Comparison of ENCODE assay signal across 10 mouse cellular contexts in the genomic region with DNA sequence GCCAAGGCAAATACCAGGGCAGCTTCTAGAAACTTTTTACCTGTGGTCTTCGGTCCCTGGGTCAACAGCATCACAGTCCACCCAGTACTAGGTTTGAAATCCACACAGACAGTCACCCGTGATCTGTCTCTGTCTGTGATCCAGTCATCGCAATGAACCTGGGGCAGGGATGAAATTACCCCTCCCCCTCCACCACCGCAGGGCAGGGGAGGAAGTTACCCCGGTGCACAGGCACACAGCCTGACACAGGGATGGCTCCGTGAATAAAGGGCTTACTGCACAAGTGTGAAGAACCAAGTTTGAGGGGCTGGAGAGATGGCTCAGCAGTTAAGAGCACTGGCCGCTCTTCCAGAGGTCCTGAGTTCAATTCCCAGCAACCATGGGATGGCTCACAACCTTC. TPM values are rescaled to one million over a fixed set of nuclear protein-coding genes. Genes with fewer than 3 reads are reported as not detected.
DNase-seq lines count a peak whose midpoint lies in the region; ATAC-seq and TF ChIP-seq lines count a peak whose summit lies in the region.
"Had no signal": no experiment of that assay in that cellular context is flagged by ENCODE, and none has a peak within 500 bp of the region (broad histone marks: within the 10 kb centered on the region; RNA-seq: fewer than 3 reads in every experiment).

No protein-coding gene starts in this region.

- H3K27ac ChIP-seq in heart, adult 2 months, result peak overlapping the region; percentile 60
- no peak overlapping the region for H3K27ac ChIP-seq in heart, embryonic 11.5 days (ENCODE audit: low read depth, low read length)
- H3K27ac ChIP-seq in olfactory bulb, adult 2 months (ENCODE audit: insufficient read depth, low read depth, low read length), result peak overlapping the region; percentile 99

- no peak for TF ChIP-seq EP300 in heart, adult 2 months (IDR thresholded peaks at IDR 0.05; ENCODE audit: insufficient read depth, low read depth, low read length)

- intact Hi-C loops in heart, adult 2 months (cut with DNase I), result no loop called here

- H3K9me3 ChIP-seq in heart, embryonic 11.5 days (replicated peaks; ENCODE audit: control insufficient read depth, low read length), result no peaks in the 10 kb centered on the region

- DNase-seq in heart, adult 2 months, result no peak
- peak; percentile 55 for DNase-seq in CD4-positive helper T cell, adult 2 months (ENCODE audit: low read depth, low spot score)
- DNase-seq in adrenal gland, postnatal 4 days (ENCODE audit: low spot score in 2 of 2), result no peak
- DNase-seq in layer of hippocampus, postnatal 14 days (ENCODE audit: low spot score in 2 of 2), result no peak
- no peak for DNase-seq in ovary, adult 18-20 months (ENCODE audit: low spot score)
- DNase-seq: kidney, adult 18-20 months had no signal

- H3K4me2 ChIP-seq in heart, embryonic 11.5 days, result no peak overlapping the region

- TF ChIP-seq CTCF in heart, adult 2 months (IDR thresholded peaks at IDR 0.05), result no peak
- no peak for TF ChIP-seq CTCF in olfactory bulb, adult 2 months (IDR thresholded peaks at IDR 0.05; ENCODE audit: insufficient read depth, low read depth, low read length)

- H3K4me3 ChIP-seq in heart, adult 2 months, result no peak overlapping the region
- H3K4me3 ChIP-seq in heart, embryonic 11.5 days (ENCODE audit: low read depth, low read length), result no peak overlapping the region
- H3K4me3 ChIP-seq in olfactory bulb, adult 2 months (ENCODE audit: insufficient read depth, low read depth, low read length), result peak overlapping the region; percentile 37

- no peaks in the 10 kb centered on the region for H3K36me3 ChIP-seq in heart, adult 2 months (ENCODE audit: control insufficient read depth, insufficient read depth, low read length)
- peaks cover 22% of the 10 kb centered on the region for H3K36me3 ChIP-seq in heart, embryonic 11.5 days (ENCODE audit: control insufficient read depth, insufficient read depth, low read length)

- WGBS in heart, adult 2 months, result 60% methylated on average over 7 of the region's 7 CpGs
- whole genome bisulfite sequencing in heart, embryonic 11.5 days (ENCODE audit: insufficient replicate concordance), result 69% methylated on average over 7 of the region's 7 CpGs
- WGBS in olfactory bulb, adult 2 months, result 50% methylated on average over 7 of the region's 7 CpGs

- TF ChIP-seq POLR2A in heart, adult 2 months (IDR thresholded peaks at IDR 0.05; ENCODE audit: insufficient read depth, low read depth, low read length), result no peak
- no peak for TF ChIP-seq POLR2A in olfactory bulb, adult 2 months (IDR thresholded peaks at IDR 0.05; ENCODE audit: insufficient read depth, low read depth, low read length)

- ATAC-seq in heart, embryonic 11.5 days (replicated peaks; ENCODE audit: insufficient number of reproducible peaks, low FRiP score, low TSS enrichment), result no peak
- ATAC-seq in hematopoietic stem cell, adult 5-6 weeks (replicated peaks in 1 of 2; ENCODE audit: insufficient read depth in 1 of 2, low FRiP score in 2 of 2, low TSS enrichment in 1 of 2, low read depth in 1 of 2, poor library complexity in 2 of 2, severe bottlenecking in 2 of 2), result 0 out of 4 replicates have a peak, but pooled peaks have one; percentile 33 to 34

- peaks cover 5% of the 10 kb centered on the region for H3K79me2 ChIP-seq in heart, adult 2 months (replicated peaks; ENCODE audit: control insufficient read depth, insufficient read depth, low read length)

- H3K27me3 ChIP-seq in heart, adult 2 months (ENCODE audit: control insufficient read depth, insufficient read depth, low read length), result no peaks in the 10 kb centered on the region
- no peaks in the 10 kb centered on the region for H3K27me3 ChIP-seq in heart, embryonic 11.5 days (ENCODE audit: control insufficient read depth, insufficient read depth, low read length)
- H3K27me3 ChIP-seq: CH12.LX had no signal

- H3K9ac ChIP-seq in heart, adult 2 months (ENCODE audit: low read depth, low read length), result no peak overlapping the region
- no peak overlapping the region for H3K9ac ChIP-seq in heart, embryonic 11.5 days (ENCODE audit: low read depth, low read length)

- peaks cover 42% of the 10 kb centered on the region for H3K4me1 ChIP-seq in heart, adult 2 months (ENCODE audit: control insufficient read depth, insufficient read depth, low read length)
- peaks cover 56% of the 10 kb centered on the region for H3K4me1 ChIP-seq in heart, embryonic 11.5 days (ENCODE audit: control insufficient read depth, insufficient read depth, low read length)
- peaks cover 63% of the 10 kb centered on the region for H3K4me1 ChIP-seq in olfactory bulb, adult 2 months (ENCODE audit: control insufficient read depth, insufficient read depth, low read length)

RNA-seq across cellular contexts. Expression of a gene that starts 11.0 kb away (rescaled TPM):
- 10 to 100 TPM; 27.0 to 28.0 TPM for total RNA-seq in heart, adult 2 months (2021)
- polyA plus RNA-seq in heart, adult 2 months (2012; rRNA removed), result 37.5 and 44.2 TPM in 2 replicates
- 30.2 and 32.1 TPM in 2 replicates for polyA plus RNA-seq in heart, embryonic 11.5 days (2014; fragmentation: Nextera tagmentation; extraction: Ambion mirVana)
- total RNA-seq in hematopoietic stem cell, adult 5-6 weeks (2017), result 48.8 and 67.1 TPM in 2 replicates
- 935 TPM in 1 of 2 replicates, not detected in the other for polyA plus RNA-seq in olfactory bulb, adult 2 months (2012; ENCODE audit: insufficient read depth, insufficient read length, low replicate concordance, missing spikeins)
- 10 to 100 TPM; 65.2 to 71.1 TPM for total RNA-seq in adrenal gland, postnatal 4 days (2021)
- total RNA-seq in layer of hippocampus, postnatal 14 days (2021), result 100 to 1,000 TPM; 330 to 352 TPM

RNA-seq across cellular contexts. Expression of a gene that starts 12.4 kb away (rescaled TPM):
- not detected for total RNA-seq in heart, adult 2 months (2021)
- polyA plus RNA-seq in heart, adult 2 months (2012; rRNA removed), result 0.12 and 0.78 TPM in 2 replicates
- polyA plus RNA-seq in heart, embryonic 11.5 days (2014; fragmentation: Nextera tagmentation; extraction: Ambion mirVana), result 0.90 and 1.4 TPM in 2 replicates
- 4.6 and 10.4 TPM in 2 replicates for total RNA-seq in hematopoietic stem cell, adult 5-6 weeks (2017)
- polyA plus RNA-seq in olfactory bulb, adult 2 months (2012; ENCODE audit: insufficient read depth, insufficient read length, low replicate concordance, missing spikeins), result not detected in 2 replicates
- 1 to 10 TPM; 1.8 to 3.1 TPM for total RNA-seq in adrenal gland, postnatal 4 days (2021)
- 1 to 10 TPM; 1.6 to 2.5 TPM for total RNA-seq in layer of hippocampus, postnatal 14 days (2021)

RNA-seq across cellular contexts. Expression of a gene that starts 17.1 kb away (rescaled TPM):
- total RNA-seq in heart, adult 2 months (2021), result 10 to 100 TPM; 16.1 to 18.0 TPM
- 15.4 and 18.0 TPM in 2 replicates for polyA plus RNA-seq in heart, adult 2 months (2012; rRNA removed)
- polyA plus RNA-seq in heart, embryonic 11.5 days (2014; fragmentation: Nextera tagmentation; extraction: Ambion mirVana), result 20.2 and 25.0 TPM in 2 replicates
- total RNA-seq in hematopoietic stem cell, adult 5-6 weeks (2017), result 25.7 and 33.1 TPM in 2 replicates
- polyA plus RNA-seq in olfactory bulb, adult 2 months (2012; ENCODE audit: insufficient read depth, insufficient read length, low replicate concordance, missing spikeins), result not detected in 2 replicates
- total RNA-seq in adrenal gland, postnatal 4 days (2021), result 10 to 100 TPM; 43.8 to 44.4 TPM
- 10 to 100 TPM; 22.4 to 25.8 TPM for total RNA-seq in layer of hippocampus, postnatal 14 days (2021)

RNA-seq across cellular contexts. Expression of a gene that starts 24.8 kb away (rescaled TPM):
- total RNA-seq in heart, adult 2 months (2021), result 1 to 10 TPM; 3.8 to 4.1 TPM
- polyA plus RNA-seq in heart, adult 2 months (2012; rRNA removed), result 7.1 and 8.7 TPM in 2 replicates
- polyA plus RNA-seq in heart, embryonic 11.5 days (2014; fragmentation: Nextera tagmentation; extraction: Ambion mirVana), result 10.9 and 11.2 TPM in 2 replicates
- 3.0 and 4.6 TPM in 2 replicates for total RNA-seq in hematopoietic stem cell, adult 5-6 weeks (2017)
- polyA plus RNA-seq in olfactory bulb, adult 2 months (2012; ENCODE audit: insufficient read depth, insufficient read length, low replicate concordance, missing spikeins), result not detected in 2 replicates
- 10 to 100 TPM; 27.3 to 30.6 TPM for total RNA-seq in adrenal gland, postnatal 4 days (2021)
- total RNA-seq in layer of hippocampus, postnatal 14 days (2021), result 1 to 10 TPM; 1.8 to 2.2 TPM

RNA-seq across cellular contexts. Expression of a gene that starts 37.0 kb away (rescaled TPM):
- 100 to 1,000 TPM; 111 to 123 TPM for total RNA-seq in heart, adult 2 months (2021)
- polyA plus RNA-seq in heart, adult 2 months (2012; rRNA removed), result 151 TPM in 2 replicates
- polyA plus RNA-seq in heart, embryonic 11.5 days (2014; fragmentation: Nextera tagmentation; extraction: Ambion mirVana), result 41.2 and 44.1 TPM in 2 replicates
- total RNA-seq in hematopoietic stem cell, adult 5-6 weeks (2017), result 10.5 and 21.6 TPM in 2 replicates
- not detected in 2 replicates for polyA plus RNA-seq in olfactory bulb, adult 2 months (2012; ENCODE audit: insufficient read depth, insufficient read length, low replicate concordance, missing spikeins)
- total RNA-seq in adrenal gland, postnatal 4 days (2021), result 10 to 100 TPM; 47.8 to 49.5 TPM
- total RNA-seq in layer of hippocampus, postnatal 14 days (2021), result 10 to 100 TPM; 39.9 to 41.8 TPM
